Mouse (Mus musculus) left cerebral cortex, adult 18-20 months (tissue): ENCODE data around the gene Qdpr. TPM values are rescaled to one million over a fixed set of nuclear protein-coding genes. Genes with fewer than 3 reads are reported as not detected.
A peak's percentile ranks its signal among the peaks of the same experiment; 100 is the strongest.
"Not testable (repeated sequence)": the region's sequence is repeated elsewhere in the genome, so short reads cannot be mapped to it uniquely, and the experiment has no call there.

ENCODE experiments used
- DNase-seq, 2 experiments: peaks; one replicate each; pipeline ENCODE4 v3.0.0; 2021 to 2022; ENCODE audit warnings: low spot score in 2 of 2, mixed read lengths in 1 of 2
- total RNA-seq, 2 experiments: library from RNA; stranded (reverse); gene quantifications; 2 replicates each; pipeline ENCODE4 v1.2.3; 2021

Gene Qdpr
- total RNA-seq, 2 experiments from 2014 or later = 150 to 168 TPM

- no peak for DNase-seq
Measured at GRCm38 (mm10) chr5:45454456-45454855, 4.4 kb upstream of the Qdpr start.

- no peak for DNase-seq
Measured at GRCm38 (mm10) chr5:45453451-45453850, 3.4 kb upstream of the Qdpr start, which contains the start of gene Clrn2. Gene Clrn2, plus strand, starts transcription at chr5:45453751.

GRCm38 (mm10) chr5:45449206-45449605 lies 830 bp downstream of the Qdpr start:
- no peak for DNase-seq

- no peak for DNase-seq
Measured at GRCm38 (mm10) chr5:45448676-45449075, 1.4 kb downstream of the Qdpr start.

GRCm38 (mm10) chr5:45444130-45444832 lies 5.8 kb downstream of the Qdpr start:
- DNase-seq = no peak

GRCm38 (mm10) chr5:45441745-45442144 lies 8.3 kb downstream of the Qdpr start:
- no peak for DNase-seq

GRCm38 (mm10) chr5:45441124-45441523 lies 8.9 kb downstream of the Qdpr start:
- DNase-seq = no peak

GRCm38 (mm10) chr5:45438301-45438700 lies 11.7 kb downstream of the Qdpr start:
- no peak for DNase-seq

- no peak for DNase-seq
Measured at GRCm38 (mm10) chr5:45437826-45438225, 12.2 kb downstream of the Qdpr start.

GRCm38 (mm10) chr5:45435967-45436950 lies 13.8 kb downstream of the Qdpr start:
- no peak for DNase-seq

- no peak for DNase-seq
Measured at GRCm38 (mm10) chr5:45427891-45428290, 22.1 kb downstream of the Qdpr start.

GRCm38 (mm10) chr5:45426416-45427034 lies 23.5 kb downstream of the Qdpr start:
- no peak for DNase-seq

- not testable (repeated sequence) for DNase-seq
Measured at GRCm38 (mm10) chr5:45425771-45426170, 24.3 kb downstream of the Qdpr start.

GRCm38 (mm10) chr5:45424021-45424886 lies 25.8 kb downstream of the Qdpr start:
- peak; percentile 72 to 75 for DNase-seq

- DNase-seq = no peak
Measured at GRCm38 (mm10) chr5:45421881-45422844, 27.9 kb downstream of the Qdpr start.

- DNase-seq = no peak
Measured at GRCm38 (mm10) chr5:45419841-45420638, 30.0 kb downstream of the Qdpr start.

GRCm38 (mm10) chr5:45417859-45418443 lies 32.1 kb downstream of the Qdpr start:
- DNase-seq = no peak

- DNase-seq = no peak
Measured at GRCm38 (mm10) chr5:45416478-45416877, 33.6 kb downstream of the Qdpr start.
